Mouse (Mus musculus) activated CD4-positive, CD25-positive, alpha-beta regulatory T cell, adult 4 months (primary cell): Measurements from ENCODE around the gene Poc1a. TPM values are rescaled to one million over a fixed set of nuclear protein-coding genes. Genes with fewer than 3 reads are reported as not detected.

Experiments used
- ATAC-seq: one replicate; pipeline ENCODE4 v1.8.0; 2017
- polyA plus RNA-seq, 2 experiments: library from polyadenylated mRNA; unstranded; fragments of 100-300 nt; shearing (Covaris generic); gene quantifications; one replicate each; pipeline ENCODE4 v1.2.1; 2017

Gene Poc1a
- polyA plus RNA-seq, 2 experiments from 2014 or later: 7.9 to 13.5 TPM

DNA sequence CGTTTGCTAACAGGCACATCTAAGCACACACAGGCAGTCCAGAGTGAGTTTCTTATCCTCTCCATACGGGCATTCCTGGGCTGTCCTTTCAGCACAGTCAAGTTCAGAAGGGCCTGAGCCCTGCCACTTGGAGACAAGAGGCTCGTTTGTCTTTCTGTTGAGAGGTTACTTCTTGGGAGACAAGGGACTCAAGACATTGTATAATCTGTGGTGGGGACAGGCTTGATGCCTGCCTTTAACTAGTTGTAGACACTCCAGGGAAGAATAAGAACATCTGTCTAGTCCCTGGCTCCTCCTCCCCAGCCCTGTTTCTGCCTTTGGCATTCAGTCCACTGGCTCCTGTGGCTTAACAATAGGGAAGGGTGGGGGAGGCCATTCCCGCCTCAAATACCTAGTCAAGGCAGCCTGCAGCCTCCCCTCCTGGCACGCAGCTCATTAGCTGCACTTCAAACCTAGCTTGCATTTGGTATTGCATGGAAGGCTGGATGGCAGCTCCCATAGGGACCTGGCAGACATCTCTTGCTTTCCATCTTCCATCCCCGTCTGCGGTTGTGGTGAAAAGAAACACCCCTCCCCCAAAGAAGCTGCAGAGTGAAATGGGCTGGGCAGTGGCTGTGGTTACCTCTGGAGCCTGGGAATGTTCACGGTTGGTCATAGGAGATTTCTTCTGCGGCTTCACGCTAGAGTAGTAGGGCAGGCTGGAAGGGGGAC is 57.8 kb downstream of the Poc1a start:
- ATAC-seq: no peak

DNA sequence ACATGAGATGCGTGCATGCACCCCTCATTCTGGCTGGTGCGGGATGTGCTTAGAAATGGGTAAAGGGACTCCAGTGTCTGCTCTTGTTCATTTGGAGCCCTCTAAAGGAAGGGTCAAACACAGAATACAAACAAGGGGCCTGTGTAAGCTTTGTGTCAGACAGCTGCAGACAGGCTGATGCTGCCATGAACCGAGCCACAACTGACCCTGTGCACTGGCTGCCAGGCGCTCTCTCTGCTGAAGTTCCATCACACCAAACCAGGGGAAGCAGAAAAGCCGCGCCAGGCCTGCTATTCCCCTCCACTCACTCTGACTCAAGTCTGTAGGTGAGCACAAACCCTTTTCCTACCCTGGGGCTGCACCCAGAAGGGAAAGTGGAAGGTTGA is 58.3 kb downstream of the Poc1a start:
- no peak for ATAC-seq

DNA sequence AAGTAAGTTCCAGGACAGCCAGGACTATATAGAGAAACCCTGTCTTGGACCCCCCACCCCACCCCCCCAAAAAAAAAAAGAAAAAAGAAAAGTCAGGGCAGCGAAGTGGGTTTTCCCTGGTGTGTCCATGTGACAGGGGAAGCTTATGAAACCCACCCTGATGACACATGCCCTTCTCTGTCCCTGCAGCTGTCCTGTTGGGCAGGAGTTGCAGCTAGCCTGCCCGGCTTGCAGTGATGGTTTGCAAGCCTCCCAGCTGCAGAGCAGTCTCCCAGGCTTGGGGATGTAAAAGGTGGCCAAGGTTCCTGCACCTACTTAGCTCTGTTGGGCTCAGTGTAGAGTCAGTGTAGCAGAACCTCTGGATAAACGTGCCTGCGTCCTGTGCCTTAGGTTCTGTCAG is 58.9 kb downstream of the Poc1a start:
- ATAC-seq: no peak

DNA sequence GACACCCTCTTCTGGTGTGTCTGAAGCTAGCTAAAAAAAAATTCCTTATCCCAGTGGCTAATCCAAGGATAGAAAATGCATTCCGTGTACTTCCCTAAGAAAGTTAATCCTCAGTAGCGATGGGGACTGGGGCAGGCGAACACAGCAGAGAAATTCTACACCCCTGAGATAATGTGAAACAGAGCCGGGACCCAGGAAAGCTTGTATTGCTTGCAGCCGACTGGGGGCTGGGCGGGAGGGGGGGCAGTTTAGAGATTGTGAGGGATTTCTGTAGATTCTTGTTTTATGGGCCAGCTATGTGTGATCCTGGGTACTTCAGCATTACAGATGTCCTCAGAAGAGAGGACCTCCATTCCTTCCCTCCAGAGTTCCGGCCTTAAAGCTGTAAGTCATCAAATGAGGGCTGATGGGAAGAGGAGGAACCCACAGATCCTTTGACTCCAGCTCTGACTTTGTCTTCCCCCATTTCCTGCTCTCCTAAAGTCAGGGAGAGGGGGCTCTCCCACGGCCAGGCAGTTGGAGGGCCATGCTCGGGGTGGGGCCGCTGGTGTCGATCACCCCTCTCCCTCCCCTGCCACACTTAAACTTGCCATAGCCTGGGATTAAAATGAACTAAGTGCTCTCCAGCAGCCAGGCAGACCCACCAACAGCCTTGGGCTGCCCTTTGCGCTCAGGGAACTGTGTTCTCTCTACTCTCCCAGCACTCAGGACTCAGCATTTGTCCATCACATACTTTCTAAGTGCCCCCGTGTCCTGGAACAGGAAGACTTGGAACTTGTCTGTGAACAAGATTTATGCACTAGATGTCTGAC is 59.8 kb downstream of the Poc1a start:
- ATAC-seq: no peak

DNA sequence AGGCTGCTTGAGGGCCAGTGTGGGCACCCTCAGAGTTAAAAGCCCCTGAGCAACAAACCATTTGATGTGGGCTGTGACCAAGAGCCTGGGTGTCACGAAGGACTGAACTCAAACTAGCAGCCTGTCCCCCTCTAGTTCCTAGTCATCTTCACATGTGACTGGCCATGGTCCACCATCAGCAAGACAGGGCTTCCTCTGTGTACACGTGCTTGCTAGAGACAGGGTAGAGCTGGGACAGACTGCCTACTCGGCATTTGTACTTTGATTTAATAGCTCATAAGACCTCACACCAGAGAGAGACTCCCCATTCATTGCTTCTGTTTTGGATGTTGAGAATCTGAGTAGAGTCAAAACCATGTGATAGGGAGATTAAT is 60.4 kb downstream of the Poc1a start:
- no peak for ATAC-seq

DNA sequence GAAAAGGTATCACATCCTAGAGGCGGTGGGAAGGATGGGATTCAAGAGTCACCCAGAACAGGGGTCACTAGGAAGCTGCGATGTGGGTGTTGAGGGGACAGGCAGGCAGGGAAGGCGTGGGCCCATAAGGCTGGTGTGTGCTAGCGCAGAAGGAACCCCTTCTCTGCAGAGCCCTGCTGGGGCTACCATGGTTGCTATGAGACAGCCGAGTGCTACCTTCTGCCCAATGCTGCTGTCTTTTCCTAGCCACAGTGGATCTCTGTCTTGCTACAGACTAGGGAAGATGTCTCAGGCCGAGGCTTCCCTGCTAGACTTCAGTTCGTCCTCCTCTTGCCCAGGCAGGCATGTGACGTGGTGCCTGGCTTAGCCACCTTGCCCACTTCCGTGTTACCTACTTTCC is 61.7 kb downstream of the Poc1a start:
- ATAC-seq: no peak

DNA sequence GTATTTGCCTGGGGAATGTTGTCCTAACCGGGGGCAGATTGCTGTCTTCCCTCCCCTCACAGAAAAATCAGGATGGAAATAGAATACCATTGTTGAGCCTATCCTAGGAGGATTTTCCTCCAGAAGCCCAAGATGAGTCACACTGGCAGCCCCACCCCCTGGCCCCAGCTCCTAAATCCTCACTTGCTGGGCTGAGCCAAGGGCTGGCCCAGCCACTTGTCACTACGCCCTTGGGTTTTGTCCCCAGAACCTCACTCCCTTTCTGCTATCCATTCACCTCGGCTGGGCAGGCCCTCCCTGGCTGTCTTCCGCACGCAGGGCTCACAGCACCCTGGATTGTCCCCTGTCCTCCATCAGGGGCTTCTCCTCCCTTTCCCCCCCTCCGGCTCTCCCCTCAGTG is 64.3 kb downstream of the Poc1a start:
- ATAC-seq: no peak

DNA sequence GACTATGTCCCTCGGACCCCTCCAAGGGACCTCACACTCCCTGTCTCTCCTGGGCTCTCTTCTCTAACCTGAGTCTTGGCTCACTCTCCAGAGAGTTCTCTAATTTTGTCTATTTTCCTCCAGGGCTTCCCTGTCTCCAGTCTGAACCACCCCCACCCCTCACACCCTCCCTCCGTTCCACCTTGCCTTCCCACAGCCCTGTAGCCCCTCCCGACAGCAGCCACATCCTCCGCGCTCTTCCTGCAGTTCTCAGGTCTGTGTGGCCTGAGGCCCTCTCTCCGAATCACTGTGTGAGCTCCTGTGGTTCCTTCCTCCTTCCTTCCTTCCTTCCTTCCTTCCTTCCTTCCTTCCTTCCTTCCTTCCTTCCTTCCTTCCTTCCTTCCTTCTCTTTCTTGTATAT is 64.8 kb downstream of the Poc1a start:
- ATAC-seq: no peak

DNA sequence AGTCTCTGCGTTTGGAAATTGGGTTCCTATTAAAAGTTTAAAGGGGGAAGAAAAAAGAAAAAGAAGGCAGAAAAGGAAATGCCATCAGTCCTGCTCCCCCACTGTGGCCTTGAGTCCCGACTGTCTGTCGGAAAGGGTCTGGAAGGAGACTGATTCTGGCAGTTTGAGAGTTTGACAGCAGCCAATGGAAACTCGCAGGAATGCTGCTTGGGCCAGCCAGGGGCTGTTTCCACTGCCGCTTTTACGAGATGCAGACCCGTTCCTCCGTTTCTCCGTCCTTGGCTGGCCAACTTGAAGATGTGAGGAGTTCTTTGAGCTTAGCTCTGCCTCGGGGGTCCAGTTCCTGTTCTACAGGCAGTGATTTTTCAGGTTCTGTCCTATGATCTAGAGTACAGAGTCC is 67.4 kb downstream of the Poc1a start:
- no peak for ATAC-seq

DNA sequence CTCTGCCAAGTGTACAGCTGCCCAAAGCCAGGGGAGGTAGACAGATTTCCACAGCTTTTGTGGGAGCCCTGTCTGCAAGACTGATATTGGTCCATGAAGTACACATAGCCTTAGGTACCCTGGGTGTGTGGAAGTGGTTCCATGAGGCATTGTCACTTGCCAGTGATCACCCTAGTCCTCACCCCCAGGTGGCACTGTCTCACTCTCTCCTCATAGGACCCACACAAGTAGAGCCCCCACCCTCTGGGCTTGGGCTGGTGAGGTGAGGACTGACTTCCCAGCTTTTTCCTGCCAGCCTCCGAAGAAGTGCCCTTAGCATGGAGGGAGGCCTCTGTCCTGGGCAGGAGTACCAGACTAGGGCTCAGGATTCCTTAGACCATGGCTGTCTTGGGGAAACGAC is 68.2 kb downstream of the Poc1a start:
- peak; percentile 43 for ATAC-seq

DNA sequence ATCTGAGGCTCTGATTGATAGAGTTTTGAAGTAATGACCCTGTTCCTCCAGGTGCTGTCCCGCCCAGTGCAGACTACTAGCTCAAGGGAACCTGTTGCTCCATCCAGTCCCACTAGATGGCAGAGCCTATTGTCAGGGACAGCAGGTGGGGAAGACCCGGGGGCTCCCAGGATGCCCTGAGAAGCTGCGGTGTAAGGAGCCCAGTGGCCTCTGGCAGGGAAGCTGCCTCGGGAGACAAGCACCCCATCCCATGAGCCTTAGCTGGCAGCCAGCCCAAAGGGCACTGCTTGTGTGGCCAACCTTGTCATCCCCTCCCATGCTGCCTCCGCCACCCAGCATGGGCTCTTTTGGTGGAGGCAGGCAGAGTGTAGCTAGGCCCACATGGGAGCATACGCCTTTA is 70.3 kb downstream of the Poc1a start:
- ATAC-seq: no peak

DNA sequence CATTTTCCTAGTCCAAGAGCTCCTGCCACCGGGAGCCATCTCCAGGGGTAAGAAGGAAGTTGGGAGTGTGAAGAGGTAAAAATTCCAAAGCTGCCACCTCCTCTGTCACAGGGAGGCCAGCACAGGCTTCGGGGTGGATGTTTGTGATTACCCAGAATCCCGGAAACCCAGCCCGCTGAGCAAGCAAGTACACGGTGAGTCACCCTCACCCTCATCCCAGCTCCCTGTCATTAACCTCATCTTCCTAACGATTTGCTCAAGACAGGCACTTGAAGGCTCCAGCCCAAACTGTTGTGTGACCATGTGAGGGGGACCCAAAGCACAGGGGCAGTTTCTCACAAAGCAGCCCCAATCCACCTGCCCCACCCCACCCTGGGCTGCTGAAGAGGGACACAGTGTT is 72.9 kb downstream of the Poc1a start:
- ATAC-seq: no peak

DNA sequence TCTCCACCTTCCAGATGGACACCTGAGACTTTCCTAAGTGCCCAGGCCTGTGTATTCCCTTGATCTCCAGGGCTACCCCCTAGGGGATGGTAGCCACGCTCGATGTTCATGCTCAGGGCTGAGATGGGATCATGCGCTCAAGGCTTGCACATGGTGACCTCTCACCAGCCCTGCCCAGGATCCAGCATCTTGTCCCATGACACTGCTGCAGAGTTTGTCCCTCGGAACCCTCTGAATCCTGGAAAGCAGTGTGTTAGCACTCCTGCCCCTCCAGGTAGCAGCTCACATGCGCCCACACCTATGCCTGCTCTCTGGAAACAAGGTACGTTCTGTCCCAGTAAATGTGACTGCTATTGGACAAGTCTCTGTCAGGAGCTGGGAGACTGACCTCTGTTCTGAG is 73.9 kb downstream of the Poc1a start:
- no peak for ATAC-seq

DNA sequence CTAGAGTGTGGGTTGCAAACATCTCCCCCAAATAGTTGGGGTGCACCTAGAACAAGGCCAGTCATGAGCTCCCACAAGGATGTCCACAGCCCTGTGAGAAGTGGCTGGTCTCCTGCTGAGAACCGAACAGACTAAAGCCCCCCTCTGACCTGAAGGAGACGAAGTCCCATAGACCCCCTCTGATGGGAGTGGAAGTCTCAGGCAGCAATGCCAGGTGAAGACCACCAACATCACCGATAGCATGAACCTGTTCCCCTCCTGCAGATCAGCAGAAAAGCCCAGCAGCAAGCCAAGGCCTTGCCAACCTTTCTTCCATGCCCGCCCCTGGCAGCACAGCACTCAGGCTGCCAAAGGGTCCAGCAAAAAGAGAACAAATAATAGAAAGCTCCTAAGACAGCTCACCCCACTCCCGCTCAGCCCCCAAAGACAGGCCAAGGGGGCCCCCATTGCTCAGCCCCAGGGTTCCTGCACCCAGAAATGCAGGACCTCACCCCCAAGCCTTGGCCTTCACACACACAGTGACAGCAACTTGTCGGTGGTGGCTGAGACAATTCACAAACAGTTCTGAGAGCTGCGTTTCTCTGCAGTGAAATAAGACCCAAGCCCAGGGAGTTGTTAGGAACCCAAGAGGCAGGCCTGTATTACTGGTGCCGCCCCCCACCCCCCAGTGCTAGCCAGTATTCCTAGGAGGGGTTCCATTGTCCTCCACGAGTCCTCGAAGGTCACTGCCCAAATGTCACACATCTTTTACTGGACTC is 74.5 kb downstream of the Poc1a start:
- ATAC-seq: no peak

DNA sequence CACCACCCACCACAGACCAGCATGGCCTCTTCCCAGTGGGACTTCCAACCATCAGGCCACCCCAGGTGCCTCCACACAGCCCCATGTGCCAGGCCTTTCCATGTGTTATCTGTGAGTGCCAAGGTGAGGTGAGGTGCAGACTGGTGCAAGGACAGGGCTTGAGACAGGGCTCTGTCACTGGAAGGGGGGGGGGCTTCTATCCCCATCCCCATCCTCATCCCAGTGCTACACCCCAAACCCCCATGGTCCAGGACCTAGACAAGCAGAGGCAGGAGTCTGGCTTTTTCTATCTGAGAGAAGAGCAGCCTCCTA is 75.1 kb downstream of the Poc1a start:
- ATAC-seq: no peak

DNA sequence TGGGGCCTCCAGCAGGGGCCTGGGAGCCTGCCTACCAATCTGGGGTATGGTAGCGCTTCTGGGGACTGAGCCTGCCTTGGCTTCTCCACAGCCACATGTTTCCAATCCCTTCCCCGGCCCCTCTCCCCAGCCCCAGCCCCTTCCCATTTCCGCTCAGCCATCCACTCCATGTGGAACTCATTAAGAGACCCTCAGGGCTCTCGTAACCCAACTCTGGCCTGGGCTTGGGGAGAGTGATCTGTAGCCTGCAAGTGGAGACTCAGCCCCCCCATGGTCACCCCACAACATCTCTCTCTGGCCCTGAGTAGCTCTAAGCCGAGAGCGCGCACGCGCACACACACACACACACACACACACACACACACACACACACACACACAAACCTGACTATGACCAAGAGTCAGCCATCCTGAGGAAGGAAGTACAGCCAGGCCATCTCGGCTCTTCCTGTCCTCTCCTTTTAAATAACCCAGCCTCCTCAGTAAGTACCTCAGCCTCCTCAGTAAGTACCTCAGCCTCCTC is 75.5 kb downstream of the Poc1a start:
- no peak for ATAC-seq

DNA sequence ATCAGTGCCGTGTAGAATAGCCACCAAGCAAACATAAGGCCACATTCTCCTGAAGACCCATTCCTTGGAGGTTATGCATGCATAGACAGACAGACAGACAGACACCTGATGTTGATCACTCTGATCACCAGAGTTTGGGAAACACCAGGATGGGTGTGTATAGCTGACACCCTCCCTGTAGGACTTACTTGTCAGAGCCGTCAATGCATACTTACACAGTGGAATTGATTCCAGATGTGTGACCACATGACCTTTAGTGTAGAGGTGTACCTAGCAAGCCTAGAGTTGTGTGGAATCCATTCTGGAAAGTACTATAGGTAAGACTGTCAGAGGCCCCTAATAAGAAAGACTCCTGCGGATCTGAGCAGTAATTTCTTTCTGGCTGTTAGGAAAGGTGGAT is 76.3 kb downstream of the Poc1a start:
- no peak for ATAC-seq

DNA sequence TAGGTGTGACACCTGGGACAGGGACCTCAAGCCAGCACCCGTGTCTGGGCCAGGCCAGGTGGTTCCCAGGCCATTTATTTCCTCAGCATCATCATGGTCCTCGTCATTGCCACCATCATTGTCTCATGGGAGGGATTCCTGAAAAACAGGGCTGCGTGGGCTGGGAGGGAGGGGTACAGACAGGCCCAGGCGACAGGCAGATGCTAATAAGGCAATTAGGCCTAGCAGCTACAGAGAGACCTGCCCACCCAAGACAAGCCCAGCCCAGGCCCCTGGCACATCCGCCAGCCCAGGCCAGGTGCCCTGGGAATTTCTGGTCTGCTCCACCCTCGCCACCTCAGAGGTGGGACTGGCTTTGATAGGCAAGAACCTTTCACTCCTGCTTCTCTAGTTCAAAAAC is 78.4 kb downstream of the Poc1a start:
- ATAC-seq: no peak

DNA sequence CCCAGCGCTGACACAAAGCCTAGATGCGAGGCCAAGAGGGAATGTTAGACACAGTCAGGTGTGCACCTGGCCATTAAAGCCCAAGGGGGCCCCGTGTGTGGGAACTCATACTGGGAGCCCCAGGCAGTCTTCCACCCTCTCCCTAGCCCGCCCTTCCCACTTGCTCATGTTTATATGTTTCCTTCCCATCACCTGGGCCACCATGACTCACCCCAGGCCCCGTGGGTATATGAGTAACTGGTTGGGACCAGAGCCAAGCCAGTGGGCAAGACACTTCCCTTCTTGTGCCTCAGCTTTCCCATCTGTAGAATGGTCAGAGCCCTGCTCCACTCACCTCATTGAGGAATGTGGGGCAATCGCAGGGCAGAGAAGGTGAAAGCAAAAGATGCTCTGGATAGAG is 80.3 kb downstream of the Poc1a start:
- no peak for ATAC-seq

DNA sequence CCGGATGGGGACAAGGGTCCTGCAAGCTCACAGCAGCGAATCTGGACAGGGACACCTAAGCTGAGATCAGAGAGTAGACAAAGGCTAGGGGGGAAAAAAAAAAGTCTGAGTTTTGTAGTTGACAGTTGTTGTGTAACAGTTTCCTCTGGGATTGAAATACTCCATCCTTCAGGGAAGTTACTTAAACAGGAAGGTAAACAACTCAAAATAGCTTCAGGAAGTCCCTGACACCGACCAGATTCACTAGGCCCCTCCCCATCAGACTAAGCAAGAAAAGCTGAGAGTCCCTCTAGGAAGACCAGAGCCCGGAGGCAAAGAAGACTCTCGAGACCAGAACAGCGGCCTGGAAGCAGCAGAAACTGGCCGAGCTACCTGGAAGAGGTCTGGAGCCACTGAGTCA is 84.5 kb downstream of the Poc1a start:
- ATAC-seq: no peak

DNA sequence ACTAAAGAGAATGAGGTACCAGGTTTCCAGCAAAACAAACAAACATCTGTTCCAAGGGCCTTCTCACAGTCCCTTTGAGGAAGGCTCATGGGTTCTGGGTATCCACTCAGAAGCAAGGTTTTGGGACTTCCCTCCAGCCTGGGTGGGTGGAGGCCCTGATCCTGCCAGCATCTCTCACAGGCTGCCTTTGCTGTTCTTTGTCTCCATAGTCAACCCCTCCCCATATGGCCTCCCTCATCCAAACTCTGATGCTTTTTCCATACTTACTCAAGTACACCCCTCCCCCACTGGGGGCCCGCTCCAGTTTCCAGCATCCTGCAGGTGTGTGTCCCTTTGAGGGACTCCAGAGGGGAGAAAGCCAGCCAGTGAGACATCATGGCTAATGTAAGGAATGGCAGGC is 85.3 kb downstream of the Poc1a start:
- no peak for ATAC-seq

DNA sequence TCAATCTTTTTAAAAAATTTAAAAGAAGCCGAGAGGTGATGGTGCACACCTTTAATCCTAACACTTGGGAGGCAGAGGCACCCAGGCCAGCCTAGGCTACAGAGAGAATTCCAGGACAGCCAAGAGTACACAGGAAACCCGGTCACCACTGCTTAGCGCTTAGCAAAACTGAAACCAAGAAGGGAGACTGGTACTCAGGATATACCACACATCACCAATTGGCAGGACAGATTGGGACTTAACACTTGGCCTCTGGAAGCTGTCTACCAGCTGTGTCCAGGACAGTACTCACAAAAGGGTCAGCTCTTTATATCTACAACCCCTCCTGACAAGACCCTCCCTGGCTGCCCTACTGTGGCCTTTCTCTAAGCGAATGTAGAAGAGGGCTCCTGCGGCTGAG is 86.1 kb downstream of the Poc1a start:
- ATAC-seq: peak; percentile 32

DNA sequence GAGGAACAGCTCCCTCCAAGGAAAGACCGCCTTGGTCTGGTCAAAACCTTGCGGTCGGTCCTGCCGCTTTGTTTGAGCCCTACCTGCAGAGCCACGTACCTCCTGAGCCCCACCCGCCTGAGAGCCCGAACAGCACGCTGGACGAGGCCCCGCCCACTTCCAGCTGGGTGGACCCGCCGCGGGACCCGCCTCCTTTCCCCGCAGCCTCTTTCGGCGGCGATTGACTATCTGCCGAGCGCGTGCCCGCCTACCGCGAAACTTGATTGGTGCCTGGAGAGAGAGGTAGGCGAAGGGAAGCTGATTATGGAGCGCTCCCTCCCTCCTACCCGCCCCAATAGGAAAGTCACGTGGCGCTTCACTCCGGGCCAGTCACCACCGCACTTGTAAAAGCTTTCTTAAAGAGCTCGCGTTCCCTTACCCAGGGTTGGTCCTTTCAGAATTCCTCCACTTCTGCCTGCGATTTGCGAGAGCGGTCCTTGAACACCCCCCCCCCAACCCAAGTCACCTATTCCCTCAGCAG is 86.8 kb downstream of the Poc1a start:
- peak; percentile 88 for ATAC-seq
